Mouse (Mus musculus) liver, adult 2 months (tissue): ENCODE data around the gene Ndc1. TPM values are rescaled to one million over a fixed set of nuclear protein-coding genes. Genes with fewer than 3 reads are reported as not detected.

Experiments
- DNase-seq: peaks from one replicate; pipeline ENCODE4 v3.0.0-alpha.2; 2011; ENCODE audit warnings: low read depth, low spot score; ENCODE audit errors: extremely low read depth
- H3K27ac ChIP-seq: fragments of 200-500 bp; replicated peaks from 2 replicates; pipeline ENCODE4 v1.5.1; 2012; ENCODE audit warnings: low read depth, mild to moderate bottlenecking, control low read depth, inconsistent platforms, low read length; ENCODE audit not compliant: insufficient read depth
- H3K27me3 ChIP-seq: fragments of 200-500 bp; 2 replicates; pipeline ENCODE4 v1.6.1; 2012; ENCODE audit warnings: mild to moderate bottlenecking, moderate library complexity, low read length, inconsistent platforms; ENCODE audit not compliant: control insufficient read depth, insufficient read depth
- H3K36me3 ChIP-seq: fragments of 200-500 bp; 2 replicates; pipeline ENCODE4 v1.6.1; 2012; ENCODE audit warnings: low read length, inconsistent platforms; ENCODE audit not compliant: control insufficient read depth, insufficient read depth
- H3K4me1 ChIP-seq: fragments of 200-500 bp; 2 replicates; pipeline ENCODE4 v1.6.1; 2011; ENCODE audit warnings: low read length; ENCODE audit not compliant: control insufficient read depth, insufficient read depth
- H3K4me3 ChIP-seq: fragments of 200-500 bp; 2 replicates; pipeline ENCODE4 v1.5.1; 2011; ENCODE audit warnings: low read depth, mild to moderate bottlenecking, control low read depth, low read length, moderate library complexity; ENCODE audit not compliant: insufficient read depth
- H3K79me2 ChIP-seq: fragments of 200-500 bp; 2 replicates; pipeline ENCODE4 v1.6.1; 2012; ENCODE audit warnings: inconsistent platforms, mild to moderate bottlenecking, low read length, moderate library complexity; ENCODE audit not compliant: control insufficient read depth, insufficient read depth
- H3K9ac ChIP-seq: fragments of 200-500 bp; 2 replicates; pipeline ENCODE4 v1.6.1; 2012; ENCODE audit warnings: low read depth, mild to moderate bottlenecking, control low read depth, inconsistent platforms, low read length
- CTCF ChIP-seq: fragments of 200-500 bp; IDR thresholded peaks from 2 replicates; pipeline ENCODE4 v1.5.1; 2011; ENCODE audit warnings: low read depth, low read length, control low read depth
- POLR2A ChIP-seq: fragments of 200-500 bp; IDR thresholded peaks from 2 replicates; pipeline ENCODE4 v1.6.1; 2011; ENCODE audit warnings: low read length, control low read depth; ENCODE audit not compliant: insufficient read depth; ENCODE audit errors: extremely low read depth
- WGBS: fragments of 180-500 bp; shearing (Covaris S2); methylation state at CpG from one replicate; pipeline ENCODE4 v1.1.7; 2018; 5-methylcytosine and 5-hydroxymethylcytosine counted together
- polyA plus RNA-seq: library from polyadenylated mRNA; depleted of rRNA; stranded (reverse); fragments of >200 nt; gene quantifications from 2 replicates; pipeline ENCODE4 v1.2.3, GENCODE M21; 2012
- total RNA-seq: library from RNA; depleted of rRNA; stranded (reverse); fragments of >200 nt; gene quantifications from 2 replicates; pipeline ENCODE4 v1.2.3, GENCODE M21; 2014

Ndc1 gene
- total and polyA plus RNA-seq, 2 experiments: 5.3 to 7.0 TPM

DNA sequence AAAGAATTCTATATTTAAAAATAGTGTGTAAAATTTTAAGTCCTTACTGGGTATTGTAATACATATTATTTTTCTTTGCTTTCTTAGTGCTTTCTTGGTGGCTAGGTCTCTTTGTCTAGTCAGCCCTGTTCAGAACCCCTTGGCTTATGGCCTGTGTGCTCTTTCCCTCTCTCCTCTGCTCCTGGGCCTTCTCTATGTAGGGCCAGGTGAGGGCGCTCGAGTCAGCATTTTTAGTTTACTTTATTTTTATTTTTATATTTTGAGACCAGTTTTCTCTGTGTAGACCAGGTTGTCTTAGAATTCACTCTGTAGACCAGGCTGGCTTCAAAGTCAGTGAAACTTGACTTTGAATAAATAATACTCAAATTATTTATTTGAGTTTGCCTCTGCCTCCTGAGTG is 4.7 kb downstream of the Ndc1 start:
- no peak overlapping the region for H3K9ac ChIP-seq
- peaks cover 4% of the 10 kb centered on the region; the same call in 1 of the 2 replicates for H3K36me3 ChIP-seq
- no peaks in the 10 kb centered on the region for H3K79me2 ChIP-seq
- no peaks in the 10 kb centered on the region for H3K27me3 ChIP-seq
- no peak overlapping the region for H3K4me3 ChIP-seq
- no peak for DNase-seq
- WGBS: 55% methylated on average over 2 of the region's 2 CpGs
- no peak for TF ChIP-seq POLR2A
- peak; percentile 54; the same call in 1 of the 2 replicates for TF ChIP-seq CTCF
- peaks cover 3% of the 10 kb centered on the region; the same call in 1 of the 2 replicates for H3K4me1 ChIP-seq
- H3K27ac ChIP-seq: no peak overlapping the region

- no peaks in the 10 kb centered on the region for H3K4me1 ChIP-seq
- H3K9ac ChIP-seq: no peak overlapping the region
- H3K4me3 ChIP-seq: no peak overlapping the region
- H3K27ac ChIP-seq: no peak overlapping the region
- H3K27me3 ChIP-seq: no peaks in the 10 kb centered on the region
- no peak for DNase-seq
- H3K36me3 ChIP-seq: peaks cover 4% of the 10 kb centered on the region; the same call in 1 of the 2 replicates
- no peak for TF ChIP-seq POLR2A
- WGBS: 69% methylated on average over 4 of the region's 4 CpGs
- H3K79me2 ChIP-seq: no peaks in the 10 kb centered on the region
Observed at GRCm38 (mm10) chr4:107374677-107375076, 7.1 kb downstream of the Ndc1 start.

DNA sequence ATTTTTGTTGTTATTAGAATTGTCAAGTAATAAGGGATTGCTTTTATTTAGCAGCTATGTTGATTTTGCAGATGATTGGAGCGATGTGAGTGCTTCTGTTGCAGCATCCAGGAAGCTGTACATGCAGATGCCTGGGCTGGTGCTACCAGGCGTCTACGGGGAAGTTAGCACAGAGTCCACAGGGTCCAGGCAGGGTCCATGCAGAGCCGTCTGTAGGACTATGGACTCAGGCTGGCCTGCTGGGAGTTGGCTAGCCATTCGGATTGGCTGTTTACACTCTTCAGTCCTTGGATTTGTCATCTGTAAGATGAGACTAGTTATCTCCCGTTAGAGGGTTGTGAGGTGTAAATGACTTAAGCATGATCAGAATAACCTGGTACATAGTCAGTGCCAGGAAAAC is 11.4 kb downstream of the Ndc1 start:
- H3K9ac ChIP-seq: no peak overlapping the region
- 29% methylated on average over 6 of the region's 6 CpGs for WGBS
- H3K36me3 ChIP-seq: peaks cover 5% of the 10 kb centered on the region; the same call in 1 of the 2 replicates
- DNase-seq: peak; percentile 80
- no peaks in the 10 kb centered on the region for H3K4me1 ChIP-seq
- H3K27me3 ChIP-seq: no peaks in the 10 kb centered on the region
- no peak for TF ChIP-seq POLR2A
- TF ChIP-seq CTCF: no peak
- no peak overlapping the region for H3K4me3 ChIP-seq
- H3K79me2 ChIP-seq: no peaks in the 10 kb centered on the region
- no peak overlapping the region for H3K27ac ChIP-seq

- DNase-seq: no peak
- Histone ChIP-seq H3K36me3 (0 out of 2 replicates have a peak, but pooled peaks cover 4% of the 10 kb centered on the region), H3K4me3 (no peak overlapping the region)
Observed at GRCm38 (mm10) chr4:107380871-107381270, 13.3 kb downstream of the Ndc1 start.

DNA sequence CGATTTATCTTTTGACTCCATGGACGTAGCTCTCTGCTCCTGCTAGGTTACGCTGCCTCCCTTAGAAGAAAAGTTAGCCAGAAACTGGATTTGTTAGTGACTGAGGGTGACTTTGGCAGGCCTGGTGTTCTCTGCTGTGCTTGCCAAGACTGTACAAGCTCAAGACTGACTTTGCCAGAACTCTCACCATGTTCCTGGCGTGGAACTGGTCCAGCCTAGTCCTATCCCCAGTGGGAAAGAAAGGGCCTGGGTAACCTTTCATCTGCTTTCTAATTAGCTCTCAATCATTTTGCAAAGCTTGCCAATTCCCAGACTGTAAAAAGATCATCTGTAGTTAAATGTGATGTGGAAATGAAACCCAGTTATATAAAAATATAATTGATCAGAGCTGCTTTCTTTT is 19.5 kb downstream of the Ndc1 start:
- H3K9ac ChIP-seq: no peak overlapping the region
- TF ChIP-seq POLR2A: no peak
- no peak for TF ChIP-seq CTCF
- no peaks in the 10 kb centered on the region for H3K79me2 ChIP-seq
- H3K4me3 ChIP-seq: no peak overlapping the region
- 0 out of 2 replicates have a peak, but pooled peaks cover 2% of the 10 kb centered on the region for H3K36me3 ChIP-seq
- H3K27me3 ChIP-seq: no peaks in the 10 kb centered on the region
- H3K4me1 ChIP-seq: peaks cover 13% of the 10 kb centered on the region
- peak; percentile 88 for DNase-seq
- H3K27ac ChIP-seq: peak overlapping the region; percentile 61
- WGBS: 25% methylated on average over 4 of the region's 4 CpGs

More at GRCm38 (mm10) chr4:107380871-107381270, 13.3 kb downstream of the Ndc1 start:
- Histone ChIP-seq H3K9ac (no peak overlapping the region), H3K27me3 (no peaks in the 10 kb centered on the region), H3K4me1 (no peaks in the 10 kb centered on the region), H3K79me2 (no peaks in the 10 kb centered on the region), H3K27ac (no peak overlapping the region)
- TF ChIP-seq POLR2A (no peak), CTCF (no peak)
- 77% methylated on average over 7 of the region's 7 CpGs for WGBS

DNA sequence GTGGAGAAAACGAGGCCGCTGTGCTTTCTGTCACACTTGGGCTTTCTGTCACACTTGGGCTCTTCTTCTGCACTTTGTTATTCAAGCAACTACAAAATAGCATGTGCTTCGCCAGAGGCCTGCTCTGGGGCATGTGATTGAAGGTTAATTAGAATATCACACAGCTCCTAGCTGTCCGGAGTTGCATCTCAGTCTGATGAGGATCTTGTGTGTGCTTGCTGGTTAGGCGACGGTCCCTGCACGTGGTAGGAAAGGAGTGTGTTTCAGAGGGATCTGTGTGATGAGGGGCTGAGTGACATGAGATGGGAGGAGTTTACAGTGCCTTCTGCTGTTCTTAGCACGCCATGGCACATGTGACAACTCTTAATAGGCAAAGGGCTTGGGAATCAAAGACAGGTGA is 19.9 kb downstream of the Ndc1 start:
- 69% methylated on average over 8 of the region's 8 CpGs for WGBS
- H3K4me1 ChIP-seq: peaks cover 13% of the 10 kb centered on the region

More for the DNA sequence above, 19.9 kb downstream of the Ndc1 start:
- Histone ChIP-seq H3K4me3 (no peak overlapping the region), H3K27ac (peak overlapping the region; percentile 61), H3K79me2 (no peaks in the 10 kb centered on the region), H3K36me3 (0 out of 2 replicates have a peak, but pooled peaks cover 2% of the 10 kb centered on the region), H3K9ac (no peak overlapping the region), H3K27me3 (no peaks in the 10 kb centered on the region)
- TF ChIP-seq CTCF: no peak
- TF ChIP-seq POLR2A: no peak
- no peak for DNase-seq
